Mouse (Mus musculus): ENCODE data around the gene Arl14.
A peak's percentile ranks its signal among the peaks of the same experiment; 100 is the strongest.

Gene Arl14

GRCm38 (mm10) chr3:69221806-69222501 is at the start of gene Arl14:
TSS of gene Arl14 (plus strand) at chr3:69222419.
- no peak for DNase-seq

- no peak for DNase-seq
These were observed 47.0 kb upstream of the Arl14 start for GRCm38 (mm10) chr3:69175229-69175628.

- peak in 1 of 2 experiments; percentile 26 for DNase-seq
These were observed 44.9 kb upstream of the Arl14 start for GRCm38 (mm10) chr3:69177168-69177797.

GRCm38 (mm10) chr3:69177914-69178313 is 44.3 kb upstream of the Arl14 start:
- no peak for DNase-seq

GRCm38 (mm10) chr3:69178365-69179004 is 43.7 kb upstream of the Arl14 start:
- no peak for DNase-seq

GRCm38 (mm10) chr3:69181531-69181930 is 40.7 kb upstream of the Arl14 start:
- no peak for DNase-seq

GRCm38 (mm10) chr3:69182225-69182624 is 40.0 kb upstream of the Arl14 start:
- DNase-seq, result no peak

- DNase-seq, result no peak
These were observed 37.0 kb upstream of the Arl14 start for GRCm38 (mm10) chr3:69185244-69185643.

- no peak for DNase-seq
These were observed 36.2 kb upstream of the Arl14 start for GRCm38 (mm10) chr3:69186031-69186430.

- DNase-seq, result peak; percentile 12 to 23
These were observed 35.6 kb upstream of the Arl14 start for GRCm38 (mm10) chr3:69186643-69187042.

- no peak for DNase-seq
These were observed 29.2 kb upstream of the Arl14 start for GRCm38 (mm10) chr3:69192995-69193394.

GRCm38 (mm10) chr3:69194496-69194895 is 27.7 kb upstream of the Arl14 start:
- no peak for DNase-seq

- no peak for DNase-seq
These were observed 27.0 kb upstream of the Arl14 start for GRCm38 (mm10) chr3:69195251-69195650.

- no peak for DNase-seq
These were observed 24.1 kb upstream of the Arl14 start for GRCm38 (mm10) chr3:69198098-69198497.

GRCm38 (mm10) chr3:69200251-69200650 is 22.0 kb upstream of the Arl14 start:
- no peak for DNase-seq

GRCm38 (mm10) chr3:69201206-69201605 is 21.0 kb upstream of the Arl14 start:
- DNase-seq, result no peak

- no peak for DNase-seq
These were observed 19.3 kb upstream of the Arl14 start for GRCm38 (mm10) chr3:69202876-69203275.

- DNase-seq, result peak; percentile 8 to 28
These were observed 16.8 kb upstream of the Arl14 start for GRCm38 (mm10) chr3:69205266-69206054.

GRCm38 (mm10) chr3:69206193-69206893 is 15.9 kb upstream of the Arl14 start:
- no peak for DNase-seq

GRCm38 (mm10) chr3:69208441-69209309 is 13.5 kb upstream of the Arl14 start:
- peak; percentile 28 to 29 for DNase-seq

GRCm38 (mm10) chr3:69212246-69212645 is 10.0 kb upstream of the Arl14 start:
- no peak for DNase-seq

- no peak for DNase-seq
These were observed 8.8 kb upstream of the Arl14 start for GRCm38 (mm10) chr3:69213465-69213864.

All from lung, postnatal 4 days (tissue).